Mouse (Mus musculus): Measurements from ENCODE around the gene Figla. TPM values are rescaled to one million over a fixed set of nuclear protein-coding genes. Genes with fewer than 3 reads are reported as not detected.

The Figla gene
- polyA plus RNA-seq, 1 experiment from 2014 or later, result not detected

DNA sequence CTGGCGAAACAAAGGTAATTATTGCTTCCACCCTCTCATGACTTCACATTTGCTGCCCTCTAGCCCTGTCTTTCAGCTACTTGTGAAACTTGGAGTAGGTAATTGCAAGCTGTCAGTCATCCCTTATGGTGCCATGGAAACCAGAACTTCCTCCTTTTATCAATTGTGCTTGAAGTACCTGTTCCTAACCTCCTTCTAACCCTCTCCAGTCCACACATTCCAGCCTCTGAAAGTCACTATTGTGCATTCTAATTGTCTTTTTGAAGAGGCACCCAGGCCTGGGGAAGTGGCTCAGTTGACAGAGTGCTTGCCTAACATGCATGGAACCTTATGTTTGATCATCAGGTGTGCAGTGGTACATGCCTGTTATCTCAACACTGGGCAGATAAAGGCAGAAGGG, 17.7 kb downstream of the Figla start:
- Histone ChIP-seq H3K36me3 (no peaks in the 10 kb centered on the region), H3K27me3 (no peaks in the 10 kb centered on the region), H3K4me3 (no peak overlapping the region), H3K9me3 (no peaks in the 10 kb centered on the region), H3K4me2 (replicated peaks) (no peak overlapping the region), H3K27ac (replicated peaks) (no peak overlapping the region), H3K9ac (replicated peaks) (no peak overlapping the region), H3K4me1 (peaks cover 48% of the 10 kb centered on the region)
- ATAC-seq (replicated peaks), result no peak
- WGBS, result 78% methylated on average over 1 of the region's 1 CpGs

DNA sequence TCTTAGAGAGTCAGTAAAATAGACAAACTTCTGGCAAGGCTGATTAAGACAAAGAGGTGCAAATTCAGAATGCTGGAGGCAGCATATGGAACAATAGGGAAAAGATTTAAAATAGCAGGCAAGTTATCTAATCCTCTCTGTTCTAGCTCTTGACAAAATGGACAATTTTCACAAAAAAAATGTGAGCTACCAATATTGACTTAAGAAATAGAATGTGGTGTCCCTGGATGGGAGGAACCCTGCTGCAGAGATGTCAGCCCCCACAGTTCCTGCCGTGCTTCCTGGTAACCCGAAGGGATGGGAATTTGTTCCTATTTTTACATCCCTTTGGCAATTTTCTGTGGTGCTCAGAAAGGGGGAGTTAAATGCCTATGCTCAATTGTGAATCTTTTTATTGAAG, 22.9 kb downstream of the Figla start:
- peak overlapping the region; percentile 46 for H3K27ac ChIP-seq (replicated peaks)
- no peak for ATAC-seq (replicated peaks)
- 59% methylated on average over 2 of the region's 2 CpGs for WGBS

DNA sequence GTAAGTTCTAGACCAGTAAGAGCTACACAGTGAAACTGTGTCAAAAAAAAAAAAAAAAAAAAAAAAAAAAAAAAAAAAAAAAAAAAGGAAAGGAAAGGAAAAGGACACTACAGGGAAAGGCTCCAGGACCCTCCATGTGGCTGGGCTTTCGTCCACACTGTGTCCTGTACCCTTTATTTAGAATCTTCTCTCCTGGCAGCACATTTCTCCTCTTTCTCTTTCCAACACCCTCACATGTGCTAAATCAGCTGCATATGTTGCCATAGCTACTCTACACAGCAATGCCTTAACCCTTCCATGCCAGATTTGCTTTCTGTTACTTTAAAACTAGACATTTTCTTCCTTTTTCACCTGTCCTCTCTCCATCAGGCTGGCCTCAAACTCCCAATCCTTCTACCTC, 24.2 kb downstream of the Figla start:
- H3K4me2 ChIP-seq (replicated peaks), result no peak overlapping the region
- H3K9me3 ChIP-seq, result no peaks in the 10 kb centered on the region
- H3K4me1 ChIP-seq, result peaks cover 35% of the 10 kb centered on the region
- 25% methylated on average over 1 of the region's 1 CpGs for whole genome bisulfite sequencing
- H3K4me3 ChIP-seq, result no peak overlapping the region
- H3K27me3 ChIP-seq, result no peaks in the 10 kb centered on the region
- H3K36me3 ChIP-seq, result no peaks in the 10 kb centered on the region
- peak; percentile 70 for ATAC-seq (replicated peaks)
- no peak overlapping the region for H3K9ac ChIP-seq (replicated peaks)
- H3K27ac ChIP-seq (replicated peaks), result peak overlapping the region; percentile 65

More for the DNA sequence above, 22.9 kb downstream of the Figla start:
- H3K27me3 ChIP-seq, result no peaks in the 10 kb centered on the region
- H3K9ac ChIP-seq (replicated peaks), result no peak overlapping the region
- H3K4me3 ChIP-seq, result no peak overlapping the region
- H3K4me2 ChIP-seq (replicated peaks), result no peak overlapping the region
- no peaks in the 10 kb centered on the region for H3K9me3 ChIP-seq
- H3K4me1 ChIP-seq, result peaks cover 30% of the 10 kb centered on the region
- H3K36me3 ChIP-seq, result no peaks in the 10 kb centered on the region

DNA sequence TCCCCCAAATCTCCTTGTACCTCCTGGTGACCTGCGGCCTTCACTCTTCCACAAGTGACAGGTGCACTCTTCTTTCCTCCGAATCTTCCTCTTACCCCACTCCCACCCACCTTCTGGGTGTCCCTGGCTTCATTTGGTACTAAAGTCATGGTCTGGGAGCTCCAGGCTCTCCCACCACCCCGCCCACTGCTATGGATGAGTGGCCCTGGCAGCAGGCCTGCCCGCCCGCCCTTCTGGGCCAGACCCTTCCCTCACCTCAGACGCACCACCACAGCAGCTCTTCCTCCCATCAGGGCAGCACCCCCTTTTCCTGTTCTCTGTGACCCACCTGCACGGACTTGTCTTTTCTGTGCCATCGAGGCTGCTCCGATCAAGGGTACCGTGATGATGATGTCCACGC, 31.5 kb downstream of the Figla start:
- Histone ChIP-seq H3K9me3 (no peaks in the 10 kb centered on the region), H3K36me3 (no peaks in the 10 kb centered on the region), H3K4me2 (replicated peaks) (no peak overlapping the region), H3K27ac (replicated peaks) (peak overlapping the region; percentile 17; the same call in 1 of the 2 replicates), H3K9ac (replicated peaks) (no peak overlapping the region), H3K4me1 (peaks cover 46% of the 10 kb centered on the region), H3K27me3 (no peaks in the 10 kb centered on the region), H3K4me3 (no peak overlapping the region)
- ATAC-seq (replicated peaks), result no peak
- WGBS, result 92% methylated on average over 11 of the region's 11 CpGs

DNA sequence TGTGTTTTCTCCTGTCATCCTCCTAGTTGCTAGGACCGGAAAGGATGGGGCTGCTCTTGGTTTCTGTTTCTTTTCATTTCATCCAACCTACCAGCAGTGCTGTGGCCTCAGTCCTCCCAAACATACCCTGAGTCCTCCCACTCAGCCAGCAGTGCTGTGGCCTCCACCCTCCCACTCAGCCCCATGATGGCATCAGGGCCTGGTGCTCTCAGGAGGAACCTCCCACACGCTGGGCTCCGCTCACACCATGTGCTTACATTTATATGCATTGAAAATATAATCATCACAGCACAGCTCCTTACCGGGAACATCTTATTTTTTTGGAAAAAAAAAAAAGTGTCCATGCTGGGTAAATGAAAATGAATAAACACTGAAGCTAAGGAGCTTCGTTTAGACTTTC, 32.5 kb downstream of the Figla start:
- Histone ChIP-seq H3K36me3 (no peaks in the 10 kb centered on the region), H3K27ac (replicated peaks) (peak overlapping the region; percentile 26; the same call in 1 of the 2 replicates), H3K4me2 (replicated peaks) (no peak overlapping the region), H3K9ac (replicated peaks) (no peak overlapping the region), H3K27me3 (no peaks in the 10 kb centered on the region), H3K4me1 (peaks cover 56% of the 10 kb centered on the region), H3K4me3 (no peak overlapping the region), H3K9me3 (no peaks in the 10 kb centered on the region)
- no peak for ATAC-seq (replicated peaks)
- WGBS, result 78% methylated on average over 5 of the region's 5 CpGs

DNA sequence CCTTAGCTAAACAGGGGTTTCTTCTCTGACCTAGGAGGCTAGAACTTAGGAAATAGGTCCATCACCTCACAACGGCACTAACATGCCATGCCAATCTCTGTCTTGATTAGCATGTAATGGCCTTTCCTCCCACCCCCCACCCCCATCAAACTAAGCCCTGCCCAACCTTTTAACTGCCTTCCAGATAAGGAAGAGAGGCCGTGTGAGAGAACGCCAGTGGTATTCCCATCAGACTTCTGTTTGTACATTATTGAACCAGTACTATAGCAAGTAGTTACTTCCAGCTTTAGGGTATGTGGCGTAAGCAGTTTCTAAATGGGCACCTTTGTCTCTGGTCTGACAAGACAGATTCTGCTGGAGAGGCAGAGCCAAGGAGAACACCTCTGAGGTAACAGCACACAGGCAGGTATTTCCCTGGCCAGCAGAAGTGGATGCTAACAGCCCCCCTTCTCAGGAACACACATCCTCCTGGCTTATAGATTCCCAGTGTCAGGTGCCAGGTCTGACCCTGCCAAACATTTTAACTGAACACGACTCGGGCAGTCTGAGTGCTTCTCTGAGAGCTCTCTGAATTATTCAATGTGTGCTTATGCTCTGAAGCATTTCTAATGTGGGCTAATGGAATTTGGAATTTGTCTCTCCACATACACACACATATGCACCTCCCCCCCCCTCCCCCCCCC, 34.8 kb downstream of the Figla start:
- WGBS, result 47% methylated on average over 6 of the region's 6 CpGs
- Histone ChIP-seq H3K27me3 (no peaks in the 10 kb centered on the region), H3K4me3 (no peak overlapping the region), H3K9ac (replicated peaks) (no peak overlapping the region), H3K4me1 (peaks cover 67% of the 10 kb centered on the region), H3K4me2 (replicated peaks) (no peak overlapping the region), H3K9me3 (no peaks in the 10 kb centered on the region), H3K27ac (replicated peaks) (peak overlapping the region; percentile 94), H3K36me3 (no peaks in the 10 kb centered on the region)
- ATAC-seq (replicated peaks), result no peak

DNA sequence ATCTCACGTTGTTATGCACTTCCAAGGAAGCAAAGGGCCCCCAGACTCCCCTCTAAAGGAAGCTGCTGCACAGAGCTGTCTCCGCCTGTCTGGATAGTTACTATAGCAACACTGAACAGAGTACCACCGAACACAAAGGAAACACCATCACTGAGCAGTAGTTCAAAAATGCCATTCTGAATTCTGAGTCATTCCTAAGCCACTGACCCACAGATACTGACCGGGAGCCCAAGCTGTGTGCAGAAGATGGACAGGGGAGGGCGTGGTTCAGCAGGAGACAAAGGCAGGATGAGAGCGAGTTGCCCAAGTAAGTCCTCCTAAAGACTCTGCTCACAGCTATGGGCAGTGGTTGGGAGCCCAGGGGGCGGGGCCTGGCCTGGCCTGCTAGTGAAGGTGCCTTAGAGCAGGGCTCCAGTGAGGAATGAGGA, 36.1 kb downstream of the Figla start:
- peak overlapping the region; percentile 94 for H3K27ac ChIP-seq (replicated peaks)
- peak overlapping the region; percentile 32; the same call in 1 of the 2 replicates for H3K9ac ChIP-seq (replicated peaks)
- H3K27me3 ChIP-seq, result no peaks in the 10 kb centered on the region
- ATAC-seq (replicated peaks), result peak; percentile 89
- WGBS, result 9% methylated on average over 7 of the region's 7 CpGs
- peaks cover 73% of the 10 kb centered on the region for H3K4me1 ChIP-seq
- peak overlapping the region; percentile 7; the same call in 1 of the 2 replicates for H3K4me3 ChIP-seq
- peak overlapping the region; percentile 32 for H3K4me2 ChIP-seq (replicated peaks)
- no peaks in the 10 kb centered on the region for H3K36me3 ChIP-seq
- H3K9me3 ChIP-seq, result no peaks in the 10 kb centered on the region

DNA sequence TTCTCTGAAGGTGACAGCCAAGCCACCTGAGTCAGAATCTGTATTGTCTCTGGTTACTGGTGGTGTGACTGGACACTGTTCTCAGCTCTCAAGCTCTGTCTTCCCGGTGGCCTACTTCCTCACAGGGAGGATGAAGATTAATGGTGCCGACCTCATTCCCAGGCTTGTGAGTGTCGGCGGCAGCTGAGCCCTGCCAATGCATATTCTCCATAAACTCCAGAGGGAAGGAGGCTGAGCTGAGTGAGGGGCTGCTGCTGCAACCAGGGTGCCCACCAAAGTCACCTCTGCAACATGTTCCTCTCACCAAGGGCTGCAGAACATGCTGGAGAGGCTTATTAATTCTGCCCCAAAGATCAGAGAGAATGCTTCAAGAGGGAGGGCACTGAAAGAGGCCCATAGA, 36.6 kb downstream of the Figla start:
- H3K4me1 ChIP-seq, result peaks cover 77% of the 10 kb centered on the region
- H3K4me3 ChIP-seq, result peak overlapping the region; percentile 7; the same call in 1 of the 2 replicates
- peak; percentile 8; the same call in 1 of the 2 replicates for ATAC-seq (replicated peaks)
- no peaks in the 10 kb centered on the region for H3K27me3 ChIP-seq
- WGBS, result 12% methylated on average over 4 of the region's 4 CpGs
- H3K9ac ChIP-seq (replicated peaks), result peak overlapping the region; percentile 32
- H3K36me3 ChIP-seq, result no peaks in the 10 kb centered on the region
- peak overlapping the region; percentile 32 for H3K4me2 ChIP-seq (replicated peaks)
- no peaks in the 10 kb centered on the region for H3K9me3 ChIP-seq
- peak overlapping the region; percentile 94 for H3K27ac ChIP-seq (replicated peaks)

DNA sequence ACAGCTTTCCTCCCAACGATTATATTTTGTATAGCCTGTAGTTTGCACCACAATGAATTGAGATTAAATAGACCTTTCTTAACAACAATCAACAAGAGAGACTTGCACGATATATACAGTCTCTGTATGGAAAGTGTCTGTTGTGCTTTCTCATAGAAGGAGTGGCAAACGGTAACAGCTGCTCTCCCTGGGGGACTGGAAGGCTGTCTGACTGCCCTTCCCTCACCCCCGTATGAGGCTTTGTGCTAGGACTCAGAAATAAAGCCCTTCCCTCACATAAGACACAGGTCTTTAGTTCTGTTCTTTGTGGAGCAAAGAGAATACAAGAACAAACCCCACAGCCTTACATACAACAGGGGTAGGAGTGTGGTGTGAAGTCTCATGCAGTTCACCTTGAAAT, 37.1 kb downstream of the Figla start:
- no peak for ATAC-seq (replicated peaks)
- Histone ChIP-seq H3K4me3 (no peak overlapping the region), H3K4me2 (replicated peaks) (peak overlapping the region; percentile 32; the same call in 1 of the 2 replicates), H3K4me1 (peaks cover 83% of the 10 kb centered on the region), H3K9ac (replicated peaks) (peak overlapping the region; percentile 32), H3K36me3 (no peaks in the 10 kb centered on the region), H3K27ac (replicated peaks) (peak overlapping the region; percentile 94), H3K27me3 (no peaks in the 10 kb centered on the region), H3K9me3 (no peaks in the 10 kb centered on the region)
- WGBS, result 6% methylated on average over 4 of the region's 4 CpGs

DNA sequence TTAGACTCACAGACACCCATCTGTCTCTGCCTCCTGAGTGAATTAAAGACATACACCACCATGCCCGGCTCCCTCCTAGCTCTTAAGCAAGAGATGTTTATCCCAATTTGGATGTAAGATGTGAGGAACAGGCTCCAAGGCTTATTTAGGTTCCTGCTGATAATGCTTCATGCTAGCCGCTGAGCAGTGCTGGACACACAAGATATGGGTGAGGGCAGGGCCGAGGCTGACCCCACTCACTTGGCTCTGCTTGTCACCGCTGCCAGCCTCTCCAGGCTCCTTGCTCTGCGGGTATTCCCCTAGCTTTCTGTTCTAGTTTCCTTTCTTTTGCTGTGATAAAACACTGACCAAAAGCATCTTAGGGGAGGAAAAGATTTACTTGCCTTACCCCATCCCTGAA, 37.6 kb downstream of the Figla start:
- H3K4me1 ChIP-seq, result peaks cover 84% of the 10 kb centered on the region
- H3K9me3 ChIP-seq, result no peaks in the 10 kb centered on the region
- 50% methylated on average over 5 of the region's 5 CpGs for WGBS
- 0 out of 2 replicates have a peak overlapping the region, but pooled peaks have one; percentile 32 for H3K4me2 ChIP-seq (replicated peaks)
- peak overlapping the region; percentile 94 for H3K27ac ChIP-seq (replicated peaks)
- H3K27me3 ChIP-seq, result no peaks in the 10 kb centered on the region
- H3K9ac ChIP-seq (replicated peaks), result peak overlapping the region; percentile 32
- H3K4me3 ChIP-seq, result no peak overlapping the region
- ATAC-seq (replicated peaks), result no peak
- no peaks in the 10 kb centered on the region for H3K36me3 ChIP-seq

DNA sequence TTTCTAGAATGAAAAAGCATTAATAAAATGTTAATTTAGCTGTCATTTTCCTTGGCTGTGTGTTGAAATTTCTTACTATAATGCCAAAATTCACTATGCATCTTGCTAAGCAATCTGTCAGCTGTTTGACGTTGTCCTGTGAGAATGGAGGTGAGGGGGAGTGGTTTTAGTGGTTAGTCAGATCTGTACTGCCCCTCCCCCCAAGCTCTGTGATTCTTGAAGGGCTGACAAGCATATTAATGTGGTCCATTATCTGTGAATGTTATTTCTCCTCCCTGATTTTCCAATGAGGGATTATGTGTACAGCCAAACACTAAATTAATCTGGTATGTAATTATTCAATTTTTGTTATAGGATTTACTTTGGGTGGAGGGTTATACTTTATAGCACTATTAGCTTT, 42.5 kb downstream of the Figla start:
- Histone ChIP-seq H3K4me2 (replicated peaks) (no peak overlapping the region), H3K9ac (replicated peaks) (no peak overlapping the region), H3K27ac (replicated peaks) (peak overlapping the region; percentile 94), H3K4me1 (peaks cover 85% of the 10 kb centered on the region), H3K9me3 (no peaks in the 10 kb centered on the region), H3K4me3 (no peak overlapping the region), H3K36me3 (no peaks in the 10 kb centered on the region), H3K27me3 (no peaks in the 10 kb centered on the region)
- WGBS, result 0% methylated on average over 1 of the region's 1 CpGs
- ATAC-seq (replicated peaks), result no peak

DNA sequence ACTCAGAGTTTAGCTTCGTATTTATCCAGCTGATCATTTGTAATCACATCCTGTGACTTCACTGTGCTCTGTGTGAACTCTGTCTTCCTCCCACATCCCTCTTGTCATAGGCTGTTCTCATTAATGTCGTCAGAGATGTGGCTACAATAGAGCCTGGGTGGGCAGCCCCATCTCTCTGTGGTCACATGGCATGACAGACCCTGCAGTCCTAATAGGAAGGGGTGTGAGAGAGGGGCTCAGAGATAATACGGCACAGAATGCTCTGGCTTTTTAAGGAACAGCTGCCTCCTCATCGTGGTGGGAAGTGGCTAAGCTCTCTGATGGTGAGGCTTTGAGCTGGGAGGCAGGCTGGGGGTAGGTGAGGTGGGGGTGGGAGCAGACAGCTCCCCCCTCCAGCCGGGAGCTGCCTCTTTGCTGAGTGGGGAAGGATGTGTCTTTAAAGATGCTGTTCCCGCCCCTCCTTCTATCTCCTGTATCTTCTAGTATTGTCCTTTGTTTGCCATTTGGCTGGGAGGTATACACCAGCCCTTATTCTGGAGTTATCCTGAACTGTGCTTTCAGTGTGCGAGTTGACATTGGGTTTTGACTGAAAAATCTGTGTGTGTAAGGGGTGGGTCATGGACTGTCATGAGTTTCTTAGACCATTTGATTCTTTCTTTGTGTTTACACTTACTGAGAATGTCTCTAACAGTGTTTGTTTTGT, 43.3 kb downstream of the Figla start:
- Histone ChIP-seq H3K9ac (replicated peaks) (peak overlapping the region; percentile 11; the same call in 1 of the 2 replicates), H3K36me3 (no peaks in the 10 kb centered on the region), H3K4me2 (replicated peaks) (peak overlapping the region; percentile 20), H3K4me3 (no peak overlapping the region), H3K4me1 (peaks cover 85% of the 10 kb centered on the region), H3K27me3 (no peaks in the 10 kb centered on the region), H3K9me3 (no peaks in the 10 kb centered on the region), H3K27ac (replicated peaks) (peak overlapping the region; percentile 94)
- peak; percentile 68 for ATAC-seq (replicated peaks)
- 18% methylated on average over 7 of the region's 7 CpGs for WGBS
